Mouse (Mus musculus) midbrain, postnatal 0 days (tissue): ENCODE results near the gene Mtmr12. TPM values are rescaled to one million over a fixed set of nuclear protein-coding genes. Genes with fewer than 3 reads are reported as not detected.

ENCODE experiments used
- ATAC-seq: fragments of 200-750 bp; cut with Nextera tagmentation; 2 replicates; pipeline ENCODE4 v1.8.0; 2017; ENCODE audit warnings: moderate number of reproducible peaks, mild to moderate bottlenecking, moderate TSS enrichment, moderate library complexity; ENCODE audit not compliant: low FRiP score
- DNase-seq: peaks from one replicate; pipeline ENCODE4 v3.0.0-alpha.2; 2015; ENCODE audit warnings: low spot score
- H3K27ac ChIP-seq: fragments of 300-500 bp; sonication (generic); 2 replicates; pipeline ENCODE4 v1.5.1; 2014; ENCODE audit warnings: low read depth, mild to moderate bottlenecking, low read length, mixed read lengths
- H3K27me3 ChIP-seq: fragments of 300-500 bp; sonication (generic); 2 replicates; pipeline ENCODE4 v1.6.1; 2014; ENCODE audit warnings: low read length, control low read depth, mixed read lengths; ENCODE audit not compliant: insufficient read depth
- H3K36me3 ChIP-seq: fragments of 300-500 bp; sonication (generic); 2 replicates; pipeline ENCODE4 v1.6.1; 2014; ENCODE audit warnings: low read length, control low read depth, mixed read lengths; ENCODE audit not compliant: insufficient read depth
- H3K4me1 ChIP-seq: fragments of 300-500 bp; sonication (generic); 2 replicates; pipeline ENCODE4 v1.6.1; 2014; ENCODE audit warnings: mild to moderate bottlenecking, control low read depth, antibody characterized with exemption, low read length, mixed read lengths; ENCODE audit not compliant: insufficient read depth
- H3K4me2 ChIP-seq: fragments of 300-500 bp; sonication (generic); 2 replicates; pipeline ENCODE4 v1.6.1; 2014; ENCODE audit warnings: low read depth, mild to moderate bottlenecking, low read length, mixed read lengths; ENCODE audit not compliant: poor library complexity, severe bottlenecking
- H3K4me3 ChIP-seq: fragments of 300-500 bp; sonication (generic); 2 replicates; pipeline ENCODE4 v1.5.1; 2014; ENCODE audit warnings: low read depth, mild to moderate bottlenecking, low read length, moderate library complexity
- H3K9ac ChIP-seq: fragments of 300-500 bp; sonication (generic); replicated peaks from 2 replicates; pipeline ENCODE4 v1.6.1; 2014; ENCODE audit warnings: mild to moderate bottlenecking, low read length, moderate library complexity, mixed read lengths; ENCODE audit not compliant: poor library complexity, severe bottlenecking
- H3K9me3 ChIP-seq: fragments of 300-500 bp; sonication (generic); 2 replicates; pipeline ENCODE4 v1.6.1; 2016; ENCODE audit warnings: low read length, control low read depth
- CTCF ChIP-seq: IDR thresholded peaks from 2 replicates; pipeline ENCODE4 v1.5.1; 2016; ENCODE audit warnings: antibody characterized with exemption, mild to moderate bottlenecking
- WGBS: fragments of 180-500 bp; shearing (Covaris S2); extraction: QIAGEN DNeasy Blood & Tissue Kit; methylation state at CpG from one replicate; pipeline ENCODE4 v1.1.7; 2014; 5-methylcytosine and 5-hydroxymethylcytosine counted together
- polyA plus RNA-seq: library from polyadenylated mRNA; unstranded; fragments of >200 nt; fragmentation: Nextera tagmentation; extraction: Ambion mirVana; gene quantifications from 2 replicates; pipeline ENCODE4 v1.2.1, GENCODE M21; 2015
- total RNA-seq: library from RNA; depleted of rRNA; stranded (reverse); fragments of >200 nt; gene quantifications from 2 replicates; pipeline ENCODE4 v1.2.3, GENCODE M21; 2014

Gene Mtmr12
- total and polyA plus RNA-seq, 2 experiments from 2014 or later = 4.8 to 10.4 TPM

DNA sequence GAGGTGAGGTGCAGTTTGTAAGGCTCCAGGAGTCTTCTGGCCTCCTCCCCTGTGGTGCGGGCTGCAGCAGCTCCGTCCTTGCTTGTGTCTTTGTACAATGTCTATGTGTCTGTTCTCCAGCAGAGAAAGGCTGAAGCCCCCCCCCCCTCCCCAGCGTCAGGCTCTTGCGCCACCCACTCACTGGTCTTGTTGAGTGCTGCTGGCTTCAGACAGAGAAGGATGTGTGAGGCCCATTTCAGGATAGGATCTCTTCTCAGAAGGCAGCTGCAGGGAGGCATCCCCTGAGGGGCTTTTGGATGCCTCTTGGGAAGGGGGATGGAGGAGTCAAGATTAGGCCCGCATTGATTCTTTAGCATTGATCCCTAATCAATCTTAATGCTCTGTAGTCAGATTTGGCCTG, 13.0 kb downstream of the Mtmr12 start:
- Histone ChIP-seq H3K36me3 (no peaks in the 10 kb centered on the region), H3K9ac (no peak overlapping the region), H3K27me3 (no peaks in the 10 kb centered on the region), H3K4me2 (no peak overlapping the region), H3K4me1 (0 out of 2 replicates have a peak, but pooled peaks cover 2% of the 10 kb centered on the region), H3K9me3 (no peaks in the 10 kb centered on the region), H3K4me3 (no peak overlapping the region), H3K27ac (no peak overlapping the region)
- DNase-seq (no peak), ATAC-seq (no peak)
- WGBS = 34% methylated on average over 5 of the region's 5 CpGs
- TF ChIP-seq CTCF = no peak

DNA sequence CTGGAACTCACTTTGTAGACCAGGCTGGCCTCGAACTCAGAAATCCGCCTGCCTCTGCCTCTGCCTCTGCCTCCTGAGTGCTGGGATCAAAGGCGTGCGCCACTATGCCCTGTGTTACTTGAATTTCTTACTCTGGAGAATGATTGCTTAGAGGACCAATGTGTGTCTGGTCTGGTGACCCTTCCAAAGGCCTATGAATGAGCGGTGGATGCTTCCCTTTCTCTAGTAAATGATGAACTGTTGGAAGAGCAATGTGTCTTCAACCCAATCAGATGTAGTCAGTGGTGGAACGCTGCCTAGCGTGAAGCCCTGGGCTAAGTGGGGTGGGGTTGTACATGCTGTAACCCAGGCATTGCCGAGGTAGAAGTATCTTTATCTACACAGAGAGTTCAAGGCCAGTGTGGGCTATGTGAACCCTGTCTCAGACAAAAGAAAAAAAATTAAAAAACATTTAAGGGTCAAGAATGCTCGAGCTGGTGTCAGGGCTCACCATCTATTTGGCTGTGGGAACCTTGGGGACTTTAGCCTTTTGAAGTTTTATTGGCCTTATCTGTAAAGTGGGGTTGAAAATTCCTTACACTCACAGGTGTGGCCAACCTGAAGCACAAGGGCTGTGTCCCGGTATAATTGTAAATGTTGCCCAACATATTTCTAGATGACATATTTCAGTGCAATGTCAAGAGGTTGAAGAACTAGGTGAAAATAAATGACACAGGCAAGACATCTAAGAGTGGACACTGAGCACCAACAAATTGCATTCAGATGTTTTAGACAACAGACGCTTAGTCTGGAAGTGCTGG, 14.0 kb downstream of the Mtmr12 start:
- Histone ChIP-seq H3K4me3 (no peak overlapping the region), H3K9ac (no peak overlapping the region), H3K36me3 (no peaks in the 10 kb centered on the region), H3K4me1 (0 out of 2 replicates have a peak, but pooled peaks cover 4% of the 10 kb centered on the region), H3K27ac (no peak overlapping the region), H3K9me3 (no peaks in the 10 kb centered on the region), H3K4me2 (no peak overlapping the region), H3K27me3 (no peaks in the 10 kb centered on the region)
- WGBS = 96% methylated on average over 11 of the region's 11 CpGs
- TF ChIP-seq CTCF = no peak
- ATAC-seq (no peak), DNase-seq (no peak)

DNA sequence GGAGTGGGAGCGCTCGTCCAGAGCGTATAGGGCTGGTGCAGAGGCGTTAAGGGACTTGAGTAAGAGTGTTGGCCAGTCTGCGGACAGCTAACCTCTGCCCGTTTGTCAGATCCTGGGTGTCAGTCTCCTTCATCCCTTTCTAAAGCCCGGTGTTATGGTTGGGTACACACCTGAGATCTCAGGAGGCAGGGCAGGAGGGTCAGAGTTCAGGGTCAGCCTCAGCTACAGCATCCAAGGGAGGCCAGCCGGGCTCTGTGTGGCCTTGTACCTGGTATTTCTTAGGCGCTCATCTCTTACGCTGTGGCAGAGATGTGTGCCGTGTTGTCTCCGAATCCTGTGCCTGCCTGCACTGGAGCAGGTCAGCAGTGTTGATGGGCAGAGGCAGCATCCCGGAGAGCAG, 16.3 kb downstream of the Mtmr12 start:
- ATAC-seq (no peak), DNase-seq (no peak)
- no peaks in the 10 kb centered on the region for H3K36me3 ChIP-seq
- no peak overlapping the region for H3K27ac ChIP-seq
- no peak overlapping the region for H3K4me3 ChIP-seq
- H3K4me1 ChIP-seq = 0 out of 2 replicates have a peak, but pooled peaks cover 4% of the 10 kb centered on the region
- no peak overlapping the region for H3K9ac ChIP-seq
- 87% methylated on average over 13 of the region's 13 CpGs for WGBS
- H3K27me3 ChIP-seq = no peaks in the 10 kb centered on the region
- no peak overlapping the region for H3K4me2 ChIP-seq
- TF ChIP-seq CTCF = no peak
- no peaks in the 10 kb centered on the region for H3K9me3 ChIP-seq

DNA sequence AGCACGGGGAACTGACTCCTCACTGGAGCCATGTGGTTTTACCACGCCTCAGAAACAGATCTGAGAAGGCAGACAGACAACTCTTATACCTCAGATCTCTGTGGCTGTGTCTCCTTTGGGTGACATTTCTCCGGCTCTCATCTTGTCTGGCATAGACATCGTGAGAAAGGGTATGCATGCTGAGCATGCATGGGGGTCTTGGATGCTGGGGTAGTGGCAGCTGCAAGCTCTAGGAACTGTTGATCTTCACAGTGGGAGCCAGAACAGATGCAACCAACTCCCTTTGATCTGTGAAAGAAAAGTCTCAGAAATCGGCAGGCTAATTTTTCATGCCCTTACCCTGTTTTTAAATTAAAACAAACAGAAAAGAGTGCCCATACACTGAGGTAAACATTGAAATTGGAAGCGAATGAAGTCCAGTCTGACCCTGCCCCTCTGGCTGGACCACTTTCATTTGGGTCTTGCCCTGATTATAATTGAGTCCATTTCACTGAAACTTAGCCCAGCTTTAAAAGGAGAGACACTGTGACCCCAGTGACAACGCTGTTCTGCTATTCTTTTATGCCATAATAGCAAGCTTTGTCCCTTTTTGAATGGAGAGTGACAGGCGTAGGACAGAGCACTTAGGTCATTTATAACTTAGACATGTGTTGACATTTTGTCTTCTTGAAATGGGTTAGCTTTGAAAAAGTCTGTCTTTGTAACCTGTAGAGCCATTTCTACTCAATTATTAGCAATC, 17.9 kb downstream of the Mtmr12 start:
- no peak overlapping the region for H3K27ac ChIP-seq
- DNase-seq = no peak

DNA sequence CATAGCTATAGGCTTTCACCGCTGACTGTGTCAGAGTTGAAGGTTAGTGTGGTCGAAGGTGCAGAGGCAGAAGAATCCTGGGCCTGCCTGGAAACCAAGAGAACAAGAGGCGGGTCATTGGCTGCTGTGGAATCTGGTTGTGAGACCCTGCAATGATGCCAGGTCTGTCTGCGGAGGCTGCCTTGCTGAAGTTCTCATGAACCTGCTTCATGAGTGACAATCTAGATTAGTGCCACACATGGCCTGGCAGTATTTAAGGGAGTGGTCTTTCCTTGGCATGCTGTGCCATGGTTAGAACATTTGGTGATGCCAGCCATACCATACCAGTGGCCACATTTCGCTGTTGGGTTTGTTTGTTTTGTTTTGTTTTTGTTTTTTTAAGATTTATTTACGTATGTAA, 18.6 kb downstream of the Mtmr12 start:
- Histone ChIP-seq H3K4me2 (no peak overlapping the region), H3K36me3 (no peaks in the 10 kb centered on the region), H3K9ac (no peak overlapping the region), H3K4me3 (no peak overlapping the region), H3K9me3 (no peaks in the 10 kb centered on the region), H3K4me1 (0 out of 2 replicates have a peak, but pooled peaks cover 4% of the 10 kb centered on the region), H3K27ac (no peak overlapping the region), H3K27me3 (no peaks in the 10 kb centered on the region)
- 61% methylated on average over 6 of the region's 6 CpGs for WGBS
- DNase-seq = no peak
- TF ChIP-seq CTCF = no peak
- no peak for ATAC-seq

More for the DNA sequence above, 17.9 kb downstream of the Mtmr12 start:
- 13% methylated on average over 8 of the region's 8 CpGs for WGBS
- Histone ChIP-seq H3K4me2 (no peak overlapping the region), H3K4me3 (no peak overlapping the region), H3K9me3 (no peaks in the 10 kb centered on the region), H3K36me3 (no peaks in the 10 kb centered on the region), H3K9ac (no peak overlapping the region), H3K4me1 (0 out of 2 replicates have a peak, but pooled peaks cover 4% of the 10 kb centered on the region), H3K27me3 (no peaks in the 10 kb centered on the region)
- ATAC-seq = no peak
- no peak for TF ChIP-seq CTCF

DNA sequence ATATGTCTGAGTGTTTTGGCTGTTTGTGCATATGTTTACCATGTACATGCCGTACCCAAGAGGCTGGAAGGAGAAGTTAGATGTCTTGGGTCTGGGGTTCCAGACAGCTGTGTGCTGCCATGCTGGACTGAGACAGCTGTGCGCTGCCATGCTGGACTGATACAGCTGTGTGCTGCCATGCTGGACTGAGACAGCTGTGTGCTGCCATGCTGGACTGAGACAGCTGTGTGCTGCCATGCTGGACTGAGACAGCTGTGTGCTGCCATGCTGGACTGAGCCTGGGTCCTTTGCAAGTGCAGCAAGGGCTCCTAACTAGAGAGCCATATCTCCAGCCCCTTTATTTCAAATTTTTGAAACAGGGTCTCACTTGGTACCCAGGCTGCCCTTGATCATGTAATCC, 19.4 kb downstream of the Mtmr12 start:
- Histone ChIP-seq H3K27ac (no peak overlapping the region), H3K4me3 (no peak overlapping the region), H3K4me1 (0 out of 2 replicates have a peak, but pooled peaks cover 4% of the 10 kb centered on the region), H3K9me3 (no peaks in the 10 kb centered on the region), H3K36me3 (no peaks in the 10 kb centered on the region), H3K9ac (no peak overlapping the region), H3K27me3 (no peaks in the 10 kb centered on the region), H3K4me2 (no peak overlapping the region)
- DNase-seq = no peak
- WGBS = 100% methylated on average over 2 of the region's 2 CpGs
- ATAC-seq = no peak
- no peak for TF ChIP-seq CTCF
